Mouse (Mus musculus): ENCODE data around the gene Uvrag.
A peak's percentile ranks its signal among the peaks of the same experiment; 100 is the strongest.
"Not testable (repeated sequence)": the region's sequence is repeated elsewhere in the genome, so short reads cannot be mapped to it uniquely, and the experiment has no call there.

Gene Uvrag

GRCm38 (mm10) chr7:98968082-98968674 is 172.8 kb downstream of the Uvrag start:
- no peak for DNase-seq

GRCm38 (mm10) chr7:98967672-98968071 is 173.3 kb downstream of the Uvrag start:
- DNase-seq, result no peak

- not testable (repeated sequence) for DNase-seq
Observed at GRCm38 (mm10) chr7:98963581-98963980, 177.4 kb downstream of the Uvrag start.

GRCm38 (mm10) chr7:98962547-98963311 is 178.2 kb downstream of the Uvrag start:
- DNase-seq, result peak; percentile 71

GRCm38 (mm10) chr7:98962074-98962473 is 178.9 kb downstream of the Uvrag start:
- no peak for DNase-seq

GRCm38 (mm10) chr7:98960274-98960673 is 180.7 kb downstream of the Uvrag start:
- no peak for DNase-seq

GRCm38 (mm10) chr7:98959246-98959645 is 181.7 kb downstream of the Uvrag start:
- no peak for DNase-seq

- peak; percentile 18 for DNase-seq
Observed at GRCm38 (mm10) chr7:98958172-98958571, 182.8 kb downstream of the Uvrag start.

- DNase-seq, result no peak
Observed at GRCm38 (mm10) chr7:98957111-98957741, 183.7 kb downstream of the Uvrag start.

GRCm38 (mm10) chr7:98956609-98957008 is 184.3 kb downstream of the Uvrag start:
- no peak for DNase-seq

GRCm38 (mm10) chr7:98953649-98954048 is 187.3 kb downstream of the Uvrag start:
- DNase-seq, result no peak

- no peak for DNase-seq
Observed at GRCm38 (mm10) chr7:98944986-98945385, 196.0 kb downstream of the Uvrag start.

- no peak for DNase-seq
Observed at GRCm38 (mm10) chr7:98943687-98944086, 197.3 kb downstream of the Uvrag start.

- DNase-seq, result no peak
Observed at GRCm38 (mm10) chr7:98942746-98943145, 198.2 kb downstream of the Uvrag start.

- DNase-seq, result no peak
Observed at GRCm38 (mm10) chr7:98939194-98939593, 201.7 kb downstream of the Uvrag start.

- no peak for DNase-seq
Observed at GRCm38 (mm10) chr7:98938621-98939020, 202.3 kb downstream of the Uvrag start.

- DNase-seq, result no peak
Observed at GRCm38 (mm10) chr7:98937079-98937813, 203.7 kb downstream of the Uvrag start.

GRCm38 (mm10) chr7:98935757-98936156 is 205.2 kb downstream of the Uvrag start:
- DNase-seq, result no peak

- DNase-seq, result peak; percentile 33
Observed at GRCm38 (mm10) chr7:98935193-98935592, 205.7 kb downstream of the Uvrag start.

- DNase-seq, result no peak
Observed at GRCm38 (mm10) chr7:98928336-98929025, 212.5 kb downstream of the Uvrag start.

GRCm38 (mm10) chr7:98926906-98927528 is 213.9 kb downstream of the Uvrag start:
- DNase-seq, result no peak

- DNase-seq, result no peak
Observed at GRCm38 (mm10) chr7:98924380-98924869, 216.5 kb downstream of the Uvrag start.

All from liver (tissue).